Mouse (Mus musculus): ENCODE data around the gene Arap1. TPM values are rescaled to one million over a fixed set of nuclear protein-coding genes. Genes with fewer than 3 reads are reported as not detected.

Gene Arap1
- polyA plus RNA-seq, 1 experiment from 2014 or later = 8.7 TPM

DNA sequence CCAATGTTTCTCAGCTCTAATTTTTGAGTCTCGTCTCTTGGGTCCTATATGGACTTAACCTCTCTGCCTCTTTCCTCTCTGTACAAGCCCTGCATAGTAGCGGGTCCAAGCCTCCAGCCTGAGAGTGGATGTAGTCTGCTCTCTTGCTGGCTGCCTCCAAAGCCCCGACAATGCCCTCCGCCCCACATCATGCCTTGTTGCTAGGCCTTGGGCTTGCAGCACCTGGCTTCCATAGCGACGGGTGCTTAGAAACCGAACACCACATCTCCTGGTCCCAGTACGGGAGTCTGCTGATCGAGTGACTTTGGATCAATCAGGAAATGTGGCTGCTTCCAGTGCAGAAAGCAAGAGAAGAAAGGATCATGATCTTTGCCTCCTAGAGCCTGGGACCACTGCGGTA lies 95.2 kb downstream of the Arap1 start:
- no peak for DNase-seq
- H3K4me2 ChIP-seq (ENCODE audit: low read length) = no peak overlapping the region
- 56% methylated on average over 10 of the region's 10 CpGs for WGBS
- no peaks in the 10 kb centered on the region for H3K36me3 ChIP-seq (ENCODE audit: control insufficient read depth, insufficient read depth, low read length)
- H3K27ac ChIP-seq (replicated peaks; ENCODE audit: low read depth, low read length) = 0 out of 2 replicates have a peak overlapping the region, but pooled peaks have one; percentile 37
- H3K4me3 ChIP-seq (replicated peaks; ENCODE audit: low read depth, low read length) = no peak overlapping the region
- no peak overlapping the region for H3K9ac ChIP-seq (replicated peaks; ENCODE audit: low read length)
- H3K9me3 ChIP-seq (ENCODE audit: control insufficient read depth, low read length) = no peaks in the 10 kb centered on the region
- 0 out of 2 replicates have a peak, but pooled peaks cover 10% of the 10 kb centered on the region for H3K4me1 ChIP-seq (ENCODE audit: control insufficient read depth, insufficient read depth, low read length)
- H3K27me3 ChIP-seq (ENCODE audit: control insufficient read depth, insufficient read depth, low read length) = no peaks in the 10 kb centered on the region
- ATAC-seq (ENCODE audit: low FRiP score, low TSS enrichment) = no peak

DNA sequence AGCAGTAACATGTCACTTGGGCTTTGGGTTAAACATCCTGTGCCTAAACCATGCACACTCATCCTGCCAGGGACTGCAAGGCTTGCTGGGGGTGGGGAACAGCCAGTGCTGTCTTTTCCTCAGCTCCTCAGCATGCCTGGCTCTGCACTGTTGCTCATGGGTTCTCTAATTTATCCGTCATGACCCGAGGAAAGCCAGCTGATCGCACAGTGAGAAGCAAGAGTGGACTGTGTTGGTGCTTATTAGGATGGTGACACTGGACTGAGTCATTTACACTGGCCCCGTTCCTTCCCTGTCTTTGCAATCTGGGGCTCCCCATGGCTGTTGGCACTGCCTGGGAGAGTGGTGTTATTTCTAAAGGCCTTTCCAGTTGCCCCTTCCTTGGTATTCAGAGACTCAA lies 96.3 kb downstream of the Arap1 start:
- no peak overlapping the region for H3K9ac ChIP-seq (replicated peaks; ENCODE audit: low read length)
- H3K4me3 ChIP-seq (replicated peaks; ENCODE audit: low read depth, low read length) = no peak overlapping the region
- H3K36me3 ChIP-seq (ENCODE audit: control insufficient read depth, insufficient read depth, low read length) = no peaks in the 10 kb centered on the region
- H3K27me3 ChIP-seq (ENCODE audit: control insufficient read depth, insufficient read depth, low read length) = no peaks in the 10 kb centered on the region
- H3K9me3 ChIP-seq (ENCODE audit: control insufficient read depth, low read length) = no peaks in the 10 kb centered on the region
- H3K27ac ChIP-seq (replicated peaks; ENCODE audit: low read depth, low read length) = no peak overlapping the region
- ATAC-seq (ENCODE audit: low FRiP score, low TSS enrichment) = no peak
- H3K4me2 ChIP-seq (ENCODE audit: low read length) = no peak overlapping the region
- WGBS = 85% methylated on average over 4 of the region's 4 CpGs
- H3K4me1 ChIP-seq (ENCODE audit: control insufficient read depth, insufficient read depth, low read length) = 0 out of 2 replicates have a peak, but pooled peaks cover 10% of the 10 kb centered on the region
- no peak for DNase-seq

DNA sequence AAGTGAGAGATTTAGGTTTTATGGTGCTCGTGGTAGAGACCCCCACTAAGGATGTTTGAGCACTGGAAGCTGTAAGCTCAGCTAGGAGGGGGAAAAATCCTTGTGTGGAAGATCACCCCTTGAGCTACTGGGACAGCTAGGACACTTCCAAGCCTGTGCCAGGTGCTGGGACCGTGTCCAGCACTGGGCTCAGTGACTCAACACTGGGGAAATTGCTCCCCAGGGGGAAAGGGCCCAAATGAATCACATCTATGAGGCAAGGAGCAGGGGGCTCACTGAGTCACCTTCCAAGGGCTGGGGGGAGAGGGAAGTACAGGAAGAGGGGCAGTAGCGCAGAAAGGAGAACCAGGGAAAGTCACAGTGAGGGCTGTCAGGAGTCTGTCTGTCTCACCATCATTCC lies 102.0 kb downstream of the Arap1 start:
- WGBS = 46% methylated on average over 3 of the region's 3 CpGs
- Histone ChIP-seq H3K27ac (replicated peaks; ENCODE audit: low read depth, low read length) (no peak overlapping the region), H3K9me3 (ENCODE audit: control insufficient read depth, low read length) (no peaks in the 10 kb centered on the region), H3K4me2 (ENCODE audit: low read length) (no peak overlapping the region), H3K4me1 (ENCODE audit: control insufficient read depth, insufficient read depth, low read length) (no peaks in the 10 kb centered on the region), H3K36me3 (ENCODE audit: control insufficient read depth, insufficient read depth, low read length) (no peaks in the 10 kb centered on the region), H3K4me3 (replicated peaks; ENCODE audit: low read depth, low read length) (no peak overlapping the region), H3K27me3 (ENCODE audit: control insufficient read depth, insufficient read depth, low read length) (peaks cover 11% of the 10 kb centered on the region; the same call in 1 of the 2 replicates), H3K9ac (replicated peaks; ENCODE audit: low read length) (no peak overlapping the region)
- ATAC-seq (ENCODE audit: low FRiP score, low TSS enrichment) (no peak), DNase-seq (no peak)

DNA sequence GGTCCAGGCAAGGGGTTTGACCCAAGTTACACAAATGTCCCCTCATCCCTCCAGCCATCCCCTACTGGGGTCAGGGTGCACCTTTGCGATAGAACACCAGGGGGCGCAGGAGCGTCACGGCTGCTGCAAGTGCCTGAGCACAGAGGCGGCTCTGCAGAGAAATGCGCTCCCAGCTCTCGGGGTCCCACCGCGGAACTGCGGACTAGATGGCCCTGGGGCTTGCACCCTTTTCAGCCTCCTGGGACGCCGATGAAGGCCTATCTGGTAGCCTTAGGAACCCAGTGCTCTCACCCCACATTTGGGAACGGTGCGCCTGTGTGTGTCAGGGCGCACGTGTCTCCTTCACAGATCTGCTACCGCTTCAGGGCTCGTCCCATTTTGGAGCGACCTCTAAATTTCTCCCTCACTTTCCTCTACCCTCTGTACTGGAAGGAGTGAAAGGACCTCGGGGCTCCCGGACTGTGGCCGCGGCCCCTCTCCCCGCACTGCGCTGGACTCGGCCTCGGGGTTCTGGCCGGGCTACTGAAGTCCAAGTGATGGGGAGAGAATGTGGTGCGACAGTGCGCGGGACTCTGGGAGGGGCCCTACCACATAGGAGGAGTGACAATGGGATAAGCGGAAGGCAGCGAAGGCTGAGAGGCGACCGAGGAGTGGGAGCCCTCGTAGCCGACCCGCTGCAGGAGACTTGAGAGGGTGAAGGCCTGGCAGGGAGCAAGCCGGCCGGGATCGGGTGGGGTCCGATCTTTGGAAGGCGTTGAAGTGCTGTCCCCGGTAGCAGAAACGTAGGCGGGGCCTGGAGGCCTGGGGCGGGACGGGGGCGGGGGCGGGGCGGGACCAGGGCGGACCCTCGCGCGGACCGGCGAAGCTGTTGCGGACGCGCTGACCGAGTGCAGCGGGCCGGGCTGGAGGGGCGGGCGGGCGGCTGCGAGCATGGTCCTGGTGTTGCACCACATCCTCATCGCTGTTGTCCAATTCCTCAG lies 102.8 kb downstream of the Arap1 start:
- DNase-seq (peak; percentile 92), ATAC-seq (ENCODE audit: low FRiP score, low TSS enrichment) (peak; percentile 78)
- no peaks in the 10 kb centered on the region for H3K4me1 ChIP-seq (ENCODE audit: control insufficient read depth, insufficient read depth, low read length)
- peak overlapping the region; percentile 96 for H3K4me2 ChIP-seq (ENCODE audit: low read length)
- peak overlapping the region; percentile 53 for H3K4me3 ChIP-seq (replicated peaks; ENCODE audit: low read depth, low read length)
- peak overlapping the region; percentile 58 for H3K9ac ChIP-seq (replicated peaks; ENCODE audit: low read length)
- no peak overlapping the region for H3K27ac ChIP-seq (replicated peaks; ENCODE audit: low read depth, low read length)
- H3K36me3 ChIP-seq (ENCODE audit: control insufficient read depth, insufficient read depth, low read length) = no peaks in the 10 kb centered on the region
- H3K9me3 ChIP-seq (ENCODE audit: control insufficient read depth, low read length) = no peaks in the 10 kb centered on the region
- under 1% methylated on average over 64 of the region's 68 CpGs for WGBS
- peaks cover 11% of the 10 kb centered on the region; the same call in 1 of the 2 replicates for H3K27me3 ChIP-seq (ENCODE audit: control insufficient read depth, insufficient read depth, low read length)

DNA sequence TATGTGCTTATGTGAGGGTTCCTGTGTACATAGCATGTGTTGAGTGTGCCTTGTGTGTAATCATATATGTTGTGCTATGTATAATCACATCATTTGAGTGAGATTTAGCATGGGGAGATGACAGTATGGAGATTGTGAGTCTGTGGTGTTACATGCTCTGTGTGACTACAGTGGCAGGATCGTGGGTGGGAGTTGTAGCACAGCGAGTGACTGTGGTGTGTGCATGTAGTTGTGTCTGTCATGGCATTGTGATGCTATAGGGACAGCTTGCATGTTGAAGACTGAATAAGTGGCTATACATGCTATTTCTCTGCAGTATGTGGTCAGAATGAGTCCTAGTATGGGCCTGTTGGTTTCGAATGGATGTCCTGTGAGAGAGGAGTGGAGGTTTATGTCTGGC lies 104.8 kb downstream of the Arap1 start:
- Histone ChIP-seq H3K36me3 (ENCODE audit: control insufficient read depth, insufficient read depth, low read length) (no peaks in the 10 kb centered on the region), H3K27me3 (ENCODE audit: control insufficient read depth, insufficient read depth, low read length) (peaks cover 11% of the 10 kb centered on the region; the same call in 1 of the 2 replicates), H3K4me3 (replicated peaks; ENCODE audit: low read depth, low read length) (no peak overlapping the region), H3K4me1 (ENCODE audit: control insufficient read depth, insufficient read depth, low read length) (peaks cover 8% of the 10 kb centered on the region; the same call in 1 of the 2 replicates), H3K9ac (replicated peaks; ENCODE audit: low read length) (no peak overlapping the region), H3K4me2 (ENCODE audit: low read length) (peak overlapping the region; percentile 96; the same call in 1 of the 2 replicates), H3K9me3 (ENCODE audit: control insufficient read depth, low read length) (no peaks in the 10 kb centered on the region), H3K27ac (replicated peaks; ENCODE audit: low read depth, low read length) (no peak overlapping the region)
- DNase-seq (no peak), ATAC-seq (ENCODE audit: low FRiP score, low TSS enrichment) (no peak)
- WGBS = 89% methylated on average over 3 of the region's 3 CpGs

DNA sequence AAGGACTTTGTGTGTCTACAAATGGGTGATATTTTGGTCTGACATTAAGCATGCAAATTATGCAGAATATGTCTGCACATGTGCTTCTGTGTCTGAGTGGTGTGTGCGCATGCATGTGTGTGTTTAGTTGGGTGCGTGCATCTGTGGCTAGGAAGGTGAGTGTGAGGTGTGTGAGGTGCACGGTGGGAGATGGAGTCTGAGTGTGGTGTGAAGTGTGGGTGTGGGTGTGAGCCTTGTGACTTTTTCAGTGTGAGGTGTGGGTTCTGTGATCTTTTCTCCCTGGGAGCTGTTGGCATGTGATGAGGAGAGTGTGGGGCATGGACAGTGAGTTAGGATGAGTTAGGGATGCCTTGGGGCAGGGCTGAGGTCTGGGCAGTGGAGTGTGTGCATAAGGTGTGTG lies 105.4 kb downstream of the Arap1 start:
- Histone ChIP-seq H3K27me3 (ENCODE audit: control insufficient read depth, insufficient read depth, low read length) (peaks cover 11% of the 10 kb centered on the region; the same call in 1 of the 2 replicates), H3K4me2 (ENCODE audit: low read length) (0 out of 2 replicates have a peak overlapping the region, but pooled peaks have one; percentile 27), H3K27ac (replicated peaks; ENCODE audit: low read depth, low read length) (no peak overlapping the region), H3K36me3 (ENCODE audit: control insufficient read depth, insufficient read depth, low read length) (no peaks in the 10 kb centered on the region), H3K4me1 (ENCODE audit: control insufficient read depth, insufficient read depth, low read length) (peaks cover 8% of the 10 kb centered on the region; the same call in 1 of the 2 replicates), H3K9ac (replicated peaks; ENCODE audit: low read length) (no peak overlapping the region), H3K9me3 (ENCODE audit: control insufficient read depth, low read length) (no peaks in the 10 kb centered on the region), H3K4me3 (replicated peaks; ENCODE audit: low read depth, low read length) (no peak overlapping the region)
- ATAC-seq (ENCODE audit: low FRiP score, low TSS enrichment) = no peak
- WGBS = 92% methylated on average over 3 of the region's 3 CpGs
- DNase-seq = no peak

DNA sequence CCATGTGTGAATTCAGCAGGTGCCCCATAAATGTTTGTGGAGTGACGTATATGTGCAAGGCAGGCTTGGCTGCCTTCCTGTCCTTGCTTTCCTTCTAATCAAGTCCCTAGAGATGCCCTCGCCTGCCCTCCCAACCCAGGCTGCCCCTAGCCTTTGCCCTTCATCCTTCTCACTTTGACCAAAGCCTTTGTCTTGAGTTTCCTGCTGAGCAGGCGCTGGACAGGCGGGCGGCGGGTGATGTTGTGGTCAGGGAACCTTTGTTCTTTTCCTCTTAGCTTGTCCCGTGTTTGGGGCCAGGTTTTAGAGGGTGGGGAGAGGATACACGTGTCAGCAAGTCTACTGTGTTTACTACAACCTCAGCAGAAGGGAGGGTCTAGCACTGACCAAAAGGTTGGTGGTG lies 105.9 kb downstream of the Arap1 start:
- no peak for ATAC-seq (ENCODE audit: low FRiP score, low TSS enrichment)
- no peak overlapping the region for H3K4me2 ChIP-seq (ENCODE audit: low read length)
- no peaks in the 10 kb centered on the region for H3K9me3 ChIP-seq (ENCODE audit: control insufficient read depth, low read length)
- 22% methylated on average over 8 of the region's 8 CpGs for WGBS
- H3K36me3 ChIP-seq (ENCODE audit: control insufficient read depth, insufficient read depth, low read length) = no peaks in the 10 kb centered on the region
- DNase-seq = no peak
- peaks cover 11% of the 10 kb centered on the region; the same call in 1 of the 2 replicates for H3K27me3 ChIP-seq (ENCODE audit: control insufficient read depth, insufficient read depth, low read length)
- no peak overlapping the region for H3K27ac ChIP-seq (replicated peaks; ENCODE audit: low read depth, low read length)
- H3K9ac ChIP-seq (replicated peaks; ENCODE audit: low read length) = no peak overlapping the region
- peaks cover 8% of the 10 kb centered on the region; the same call in 1 of the 2 replicates for H3K4me1 ChIP-seq (ENCODE audit: control insufficient read depth, insufficient read depth, low read length)
- no peak overlapping the region for H3K4me3 ChIP-seq (replicated peaks; ENCODE audit: low read depth, low read length)

DNA sequence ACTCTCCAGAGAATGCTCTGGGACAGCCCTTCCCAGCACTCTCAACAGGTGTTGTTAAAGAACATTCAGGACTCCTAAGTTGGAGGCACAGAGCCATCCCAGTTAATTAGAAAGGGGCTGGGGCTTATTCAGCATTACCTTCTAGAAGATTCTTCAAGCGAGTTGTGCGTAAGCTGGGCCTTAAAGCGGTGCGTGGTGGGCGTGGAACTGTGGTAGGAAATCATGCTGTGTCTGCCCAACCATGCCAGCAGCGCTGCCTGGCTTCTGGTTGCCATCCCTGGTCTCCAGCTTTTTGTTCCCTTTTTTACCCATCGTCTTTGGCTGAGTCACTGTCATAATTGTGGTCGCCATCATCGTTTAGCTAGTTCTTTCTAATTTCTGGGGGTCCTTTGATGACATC lies 106.6 kb downstream of the Arap1 start:
- 91% methylated on average over 9 of the region's 9 CpGs for WGBS
- Histone ChIP-seq H3K4me3 (replicated peaks; ENCODE audit: low read depth, low read length) (no peak overlapping the region), H3K27ac (replicated peaks; ENCODE audit: low read depth, low read length) (no peak overlapping the region), H3K27me3 (ENCODE audit: control insufficient read depth, insufficient read depth, low read length) (peaks cover 11% of the 10 kb centered on the region; the same call in 1 of the 2 replicates), H3K9ac (replicated peaks; ENCODE audit: low read length) (no peak overlapping the region), H3K36me3 (ENCODE audit: control insufficient read depth, insufficient read depth, low read length) (no peaks in the 10 kb centered on the region), H3K4me1 (ENCODE audit: control insufficient read depth, insufficient read depth, low read length) (peaks cover 8% of the 10 kb centered on the region; the same call in 1 of the 2 replicates), H3K4me2 (ENCODE audit: low read length) (no peak overlapping the region), H3K9me3 (ENCODE audit: control insufficient read depth, low read length) (no peaks in the 10 kb centered on the region)
- DNase-seq (no peak), ATAC-seq (ENCODE audit: low FRiP score, low TSS enrichment) (no peak)
